In the genomic region with DNA sequence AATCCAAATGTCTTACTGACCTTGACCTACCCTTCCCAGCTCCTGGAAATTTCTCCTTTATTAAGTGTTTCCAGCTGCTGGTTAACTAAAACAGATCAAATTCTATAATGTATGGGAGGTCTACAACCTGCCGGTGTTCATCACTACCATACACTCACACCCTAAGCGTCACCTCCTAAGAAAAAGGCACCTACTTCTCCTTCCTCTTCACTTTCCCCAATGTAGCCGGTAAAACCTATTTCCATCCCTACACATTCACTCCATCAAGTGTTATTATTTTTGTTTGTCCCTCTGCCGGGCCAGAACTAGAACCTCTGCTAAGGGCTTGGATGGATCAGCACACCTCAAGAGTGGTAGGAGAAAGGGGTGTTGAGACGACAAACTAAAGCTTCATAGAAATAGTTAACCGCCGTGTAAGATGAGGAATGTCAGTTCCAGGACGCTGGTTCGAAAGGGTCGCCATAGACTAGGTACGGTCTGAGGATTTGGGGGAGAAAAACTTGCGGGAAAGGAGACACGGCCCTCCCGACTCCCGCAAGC, we compare ENCODE assay signal across 8 mouse cellular contexts. TPM values are rescaled to one million over a fixed set of nuclear protein-coding genes. Genes with fewer than 3 reads are reported as not detected.
A peak's percentile ranks its signal among the peaks of the same experiment; 100 is the strongest.
DNase-seq lines count a peak whose midpoint lies in the region; ATAC-seq and TF ChIP-seq lines count a peak whose summit lies in the region.
"Had no signal": no experiment of that assay in that cellular context is flagged by ENCODE, and none has a peak within 500 bp of the region (broad histone marks: within the 10 kb centered on the region; RNA-seq: fewer than 3 reads in every experiment).

No protein-coding gene starts in this region.

- DNase-seq in testis, postnatal 10 days (ENCODE audit: low spot score): no peak
- no peak for DNase-seq in forebrain, embryonic 11.5 days (ENCODE audit: low spot score)
- DNase-seq in left cerebral cortex, postnatal 36 days (ENCODE audit: low spot score in 2 of 2): no peak
- DNase-seq in gastrocnemius, postnatal 25 days: no peak

- peak overlapping the region; percentile 87 for H3K4me3 ChIP-seq in testis, adult 2 months (ENCODE audit: control insufficient read depth, low read depth, low read length)
- peak overlapping the region; percentile 91 for H3K4me3 ChIP-seq in forebrain, embryonic 11.5 days (ENCODE audit: low read depth, low read length)
- H3K4me3 ChIP-seq in liver, embryonic 12.5 days: peak overlapping the region; percentile 90

- no peaks in the 10 kb centered on the region for H3K27me3 ChIP-seq in testis, adult 2 months (ENCODE audit: control insufficient read depth, insufficient read depth, low read length)
- no peaks in the 10 kb centered on the region for H3K27me3 ChIP-seq in forebrain, embryonic 11.5 days (ENCODE audit: control insufficient read depth, insufficient read depth, low read length)
- H3K27me3 ChIP-seq in liver, embryonic 12.5 days (replicated peaks): no peaks in the 10 kb centered on the region

- H3K4me2 ChIP-seq in forebrain, embryonic 11.5 days (ENCODE audit: low read depth, low read length, severe bottlenecking): peak overlapping the region; percentile 67
- peak overlapping the region; percentile 88 for H3K4me2 ChIP-seq in liver, embryonic 12.5 days

- H3K36me3 ChIP-seq in testis, adult 2 months (ENCODE audit: control insufficient read depth, insufficient read depth, low read length): peaks cover 1% of the 10 kb centered on the region; the same call in 1 of the 2 replicates
- H3K36me3 ChIP-seq in forebrain, embryonic 11.5 days (ENCODE audit: control insufficient read depth, insufficient read depth, low read length): no peaks in the 10 kb centered on the region
- peaks cover 34% of the 10 kb centered on the region for H3K36me3 ChIP-seq in liver, embryonic 12.5 days

- peak overlapping the region; percentile 51; the same call in 1 of the 2 replicates for H3K27ac ChIP-seq in testis, adult 2 months (ENCODE audit: control insufficient read depth, insufficient read depth, low read depth, low read length)
- H3K27ac ChIP-seq in forebrain, embryonic 11.5 days (ENCODE audit: low read depth, low read length): no peak overlapping the region
- peak overlapping the region; percentile 20; the same call in 1 of the 2 replicates for H3K27ac ChIP-seq in liver, embryonic 12.5 days

- intact Hi-C loops in left cerebral cortex, postnatal 36 days (cut with DNase I): no loop called here

- 5% methylated on average over 15 of the region's 15 CpGs for WGBS in forebrain, embryonic 11.5 days
- WGBS in liver, embryonic 12.5 days (ENCODE audit: insufficient replicate concordance): 5% methylated on average over 15 of the region's 15 CpGs

- no peak for TF ChIP-seq POLR2A in testis, adult 2 months (IDR thresholded peaks at IDR 0.05; ENCODE audit: control insufficient read depth, low read depth, low read length)

- ATAC-seq in forebrain, embryonic 11.5 days (replicated peaks; ENCODE audit: low FRiP score): no peak; the same call in 1 of the 2 replicates
- ATAC-seq in liver, embryonic 12.5 days: peak; percentile 52
- no peak for ATAC-seq in monocyte, adult 5-6 weeks (replicated peaks; ENCODE audit: insufficient number of reproducible peaks, low FRiP score, low TSS enrichment, poor library complexity, severe bottlenecking)

- no peak for TF ChIP-seq CTCF in testis, adult 2 months (IDR thresholded peaks at IDR 0.05; ENCODE audit: control insufficient read depth, insufficient read depth, insufficient replicate concordance, low read depth, low read length)

- no peaks in the 10 kb centered on the region for H3K4me1 ChIP-seq in testis, adult 2 months (ENCODE audit: control insufficient read depth, insufficient read depth, low read length)
- peaks cover 3% of the 10 kb centered on the region; the same call in 1 of the 2 replicates for H3K4me1 ChIP-seq in forebrain, embryonic 11.5 days (replicated peaks; ENCODE audit: control insufficient read depth, insufficient read depth, low read length)
- H3K4me1 ChIP-seq in liver, embryonic 12.5 days: peaks cover 42% of the 10 kb centered on the region

- H3K9me3 ChIP-seq in forebrain, embryonic 11.5 days (ENCODE audit: control insufficient read depth, low read length): no peaks in the 10 kb centered on the region
- H3K9me3 ChIP-seq in liver, embryonic 12.5 days (replicated peaks): no peaks in the 10 kb centered on the region

- H3K9ac ChIP-seq in forebrain, embryonic 11.5 days (ENCODE audit: low read length): peak overlapping the region; percentile 93
- H3K9ac ChIP-seq in liver, embryonic 12.5 days: peak overlapping the region; percentile 91

RNA-seq across cellular contexts. Expression of a gene that starts 0.4 kb away (rescaled TPM):
- polyA plus RNA-seq in testis, adult 2 months (2012; rRNA removed): 14.3 and 14.7 TPM in 2 replicates
- polyA plus RNA-seq in forebrain, embryonic 11.5 days (2014; fragmentation: Nextera tagmentation; extraction: Ambion mirVana): 10.9 and 11.5 TPM in 2 replicates
- 8.9 and 9.8 TPM in 2 replicates for polyA plus RNA-seq in liver, embryonic 12.5 days (2016; fragmentation: Nextera tagmentation; extraction: Ambion mirVana)
- total RNA-seq in monocyte, adult 5-6 weeks (2017): 10.0 to 21.2 TPM (median 15.4 TPM) in 3 replicates
- 10 to 100 TPM; 19.1 to 35.6 TPM for total RNA-seq in left cerebral cortex, postnatal 36 days (2021)
- total RNA-seq in gastrocnemius, postnatal 25 days (2021): 10 to 100 TPM; 11.8 to 12.3 TPM

RNA-seq across cellular contexts. Expression of a gene that starts 0.5 kb away (rescaled TPM):
- polyA plus RNA-seq in testis, adult 2 months (2012; rRNA removed): 2.6 TPM in 2 replicates
- polyA plus RNA-seq in forebrain, embryonic 11.5 days (2014; fragmentation: Nextera tagmentation; extraction: Ambion mirVana): 29.9 and 34.3 TPM in 2 replicates
- polyA plus RNA-seq in liver, embryonic 12.5 days (2016; fragmentation: Nextera tagmentation; extraction: Ambion mirVana): 22.0 and 24.2 TPM in 2 replicates
- 1.2 to 3.1 TPM (median 2.9 TPM) in 3 replicates for total RNA-seq in monocyte, adult 5-6 weeks (2017)
- under 1 TPM; 0.52 to 0.96 TPM for total RNA-seq in left cerebral cortex, postnatal 36 days (2021)
- under 1 TPM; 0.26 to 0.56 TPM for total RNA-seq in gastrocnemius, postnatal 25 days (2021)

RNA-seq across cellular contexts. Expression of a gene that starts 25.9 kb away (rescaled TPM):
- 136 and 182 TPM in 2 replicates for polyA plus RNA-seq in testis, adult 2 months (2012; rRNA removed)
- polyA plus RNA-seq in forebrain, embryonic 11.5 days (2014; fragmentation: Nextera tagmentation; extraction: Ambion mirVana): not detected in 2 replicates
- polyA plus RNA-seq in liver, embryonic 12.5 days (2016; fragmentation: Nextera tagmentation; extraction: Ambion mirVana): not detected in 2 replicates
- total RNA-seq in monocyte, adult 5-6 weeks (2017): not detected in 3 replicates
- not detected for total RNA-seq in left cerebral cortex, postnatal 36 days (2021)
- total RNA-seq in gastrocnemius, postnatal 25 days (2021): not detected
- polyA plus RNA-seq: frontal cortex, adult 2 months had no signal

RNA-seq across cellular contexts. Expression of a gene that starts 35.3 kb away (rescaled TPM):
- polyA plus RNA-seq in testis, adult 2 months (2012; rRNA removed): 0.68 and 1.00 TPM in 2 replicates
- 6.0 and 6.1 TPM in 2 replicates for polyA plus RNA-seq in forebrain, embryonic 11.5 days (2014; fragmentation: Nextera tagmentation; extraction: Ambion mirVana)
- 2.6 and 3.7 TPM in 2 replicates for polyA plus RNA-seq in liver, embryonic 12.5 days (2016; fragmentation: Nextera tagmentation; extraction: Ambion mirVana)
- 1.6 to 2.5 TPM (median 2.3 TPM) in 3 replicates for total RNA-seq in monocyte, adult 5-6 weeks (2017)
- 1 to 10 TPM in 1 of 2 experiments, under 1 TPM in 1; 1.00 to 2.2 TPM for total RNA-seq in left cerebral cortex, postnatal 36 days (2021)
- total RNA-seq in gastrocnemius, postnatal 25 days (2021): under 1 TPM in 1 of 2 experiments, not detected in 1; 0.43 TPM

RNA-seq across cellular contexts. Expression of a gene that starts 36.4 kb away (rescaled TPM):
- 4.1 and 4.2 TPM in 2 replicates for polyA plus RNA-seq in testis, adult 2 months (2012; rRNA removed)
- polyA plus RNA-seq in forebrain, embryonic 11.5 days (2014; fragmentation: Nextera tagmentation; extraction: Ambion mirVana): 12.3 and 14.0 TPM in 2 replicates
- 7.5 and 7.6 TPM in 2 replicates for polyA plus RNA-seq in liver, embryonic 12.5 days (2016; fragmentation: Nextera tagmentation; extraction: Ambion mirVana)
- total RNA-seq in monocyte, adult 5-6 weeks (2017): 43.6 to 66.2 TPM (median 54.3 TPM) in 3 replicates
- 10 to 100 TPM; 11.8 to 15.4 TPM for total RNA-seq in left cerebral cortex, postnatal 36 days (2021)
- total RNA-seq in gastrocnemius, postnatal 25 days (2021): 10 to 100 TPM; 16.4 to 22.3 TPM
